Mouse (Mus musculus) spleen, postnatal 4 days (tissue): Measurements from ENCODE around the gene Hspa1l.
"Not testable (repeated sequence)": the region's sequence is repeated elsewhere in the genome, so short reads cannot be mapped to it uniquely, and the experiment has no call there.

Source experiments
- DNase-seq, 2 experiments: peaks; one replicate each; pipeline ENCODE4 v3.0.0; 2022; ENCODE audit warnings: low spot score in 2 of 2

The Hspa1l gene

DNA sequence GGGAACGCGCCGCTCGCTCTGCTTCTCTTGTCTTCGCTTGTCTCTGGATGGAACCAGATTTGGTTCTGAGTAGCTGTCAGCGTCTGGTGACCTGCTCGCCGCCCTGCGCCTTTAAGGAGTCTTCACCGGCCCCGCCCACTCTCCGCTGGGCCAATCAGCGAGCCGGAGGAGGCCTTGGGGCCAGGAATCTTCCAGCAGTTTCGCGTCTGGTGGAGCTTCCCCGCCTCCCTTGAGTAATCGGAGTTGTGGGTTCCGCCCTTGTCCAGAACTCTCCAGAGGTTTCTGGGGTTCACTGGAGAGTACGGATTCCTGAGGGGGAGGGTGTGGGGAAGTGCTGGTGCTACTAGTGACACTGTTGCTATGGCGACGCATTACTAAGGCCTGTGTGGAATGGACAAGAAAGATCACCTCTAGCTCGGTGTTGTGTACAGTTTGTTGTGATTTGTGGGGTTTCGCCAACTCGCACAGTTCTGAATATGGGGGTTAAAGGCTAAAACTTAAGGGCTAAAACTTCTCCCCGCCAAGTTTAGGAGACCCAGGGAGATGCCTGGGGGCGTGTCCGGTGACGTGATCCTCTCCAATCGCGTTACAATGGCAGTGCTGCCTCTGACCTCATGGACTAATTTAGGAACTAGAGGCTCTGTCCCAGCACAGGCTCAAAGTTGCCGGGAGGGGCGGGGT, at the start of gene Hspa1l, which contains the start of gene Hspa1a:
Hspa1l (plus strand) TSS at position 635 of the 681 bp plus-strand sequence.
Hspa1a (minus strand) TSS at position 88 of the 681 bp plus-strand sequence.
- DNase-seq: peak in 1 of 2 experiments; percentile 44

DNA sequence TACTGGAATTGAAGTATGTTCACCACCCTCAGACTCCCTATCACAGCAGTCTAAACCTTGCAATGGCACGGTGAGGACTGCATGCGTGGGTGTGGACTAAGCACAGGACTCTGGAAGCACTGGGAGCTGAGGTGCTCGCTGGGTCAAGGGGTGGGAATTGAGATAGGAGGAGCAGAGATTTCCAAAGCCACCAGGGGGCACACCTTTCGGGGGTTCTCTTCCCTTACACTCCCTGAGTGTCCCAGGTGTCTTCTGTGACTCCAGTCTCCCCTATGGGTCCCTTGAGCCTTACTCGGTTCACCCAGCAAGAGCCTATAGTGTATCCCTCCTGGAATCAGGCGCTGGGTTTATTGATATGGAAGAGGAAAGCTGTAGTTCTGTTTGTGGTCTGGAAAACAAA, 49.6 kb upstream of the Hspa1l start:
- DNase-seq: no peak

DNA sequence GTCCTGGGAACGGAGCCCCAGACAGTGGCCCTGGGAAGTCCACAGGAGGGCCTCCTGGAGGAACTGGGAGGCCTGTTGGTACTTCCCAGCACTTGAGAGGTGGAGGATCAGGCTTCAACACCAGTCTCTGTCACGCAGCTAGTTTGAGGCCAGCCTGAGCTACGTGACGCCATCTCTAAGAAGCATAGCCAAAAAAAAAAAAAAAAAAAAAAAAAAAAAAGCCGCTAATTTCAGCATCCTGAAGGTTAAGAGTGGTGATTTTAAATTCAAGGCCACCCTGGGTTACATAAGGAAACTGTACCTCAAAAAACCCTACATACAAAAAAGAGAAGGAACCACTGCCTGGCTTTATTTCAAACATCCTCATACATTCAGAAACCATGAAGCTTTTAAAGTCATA, 48.2 kb upstream of the Hspa1l start:
- no peak for DNase-seq

DNA sequence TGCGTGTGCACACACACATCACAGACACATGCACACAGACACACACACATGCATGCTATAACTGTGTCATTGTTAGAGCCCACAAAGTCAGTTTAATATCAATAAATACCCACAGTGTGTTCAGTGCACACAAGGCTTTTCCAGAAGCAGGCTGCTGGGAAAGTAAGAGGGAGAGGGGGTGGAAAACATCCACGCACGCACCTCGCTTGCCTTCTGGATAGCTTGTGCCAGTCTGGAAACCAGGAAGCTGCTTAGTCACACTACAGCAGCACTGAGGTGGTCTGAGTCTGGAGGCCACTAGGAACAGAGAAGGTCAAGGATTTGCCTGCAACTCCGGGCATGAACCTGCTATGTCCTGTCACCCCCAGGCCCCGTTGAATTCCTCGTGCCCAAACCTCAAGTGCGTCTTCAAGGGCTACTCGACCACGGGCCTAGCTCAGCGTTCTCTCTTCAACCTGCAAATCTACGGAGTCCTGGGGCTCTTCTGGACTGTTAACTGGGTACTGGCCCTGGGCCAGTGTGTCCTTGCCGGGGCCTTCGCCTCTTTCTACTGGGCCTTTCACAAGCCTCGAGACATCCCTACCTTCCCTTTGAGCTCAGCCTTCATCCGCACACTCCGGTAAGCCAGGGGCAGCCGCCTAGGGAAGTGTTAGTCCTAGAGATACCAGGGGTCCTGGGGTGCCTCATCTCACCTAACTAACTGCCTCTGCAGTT, 45.0 kb upstream of the Hspa1l start:
- DNase-seq: no peak

DNA sequence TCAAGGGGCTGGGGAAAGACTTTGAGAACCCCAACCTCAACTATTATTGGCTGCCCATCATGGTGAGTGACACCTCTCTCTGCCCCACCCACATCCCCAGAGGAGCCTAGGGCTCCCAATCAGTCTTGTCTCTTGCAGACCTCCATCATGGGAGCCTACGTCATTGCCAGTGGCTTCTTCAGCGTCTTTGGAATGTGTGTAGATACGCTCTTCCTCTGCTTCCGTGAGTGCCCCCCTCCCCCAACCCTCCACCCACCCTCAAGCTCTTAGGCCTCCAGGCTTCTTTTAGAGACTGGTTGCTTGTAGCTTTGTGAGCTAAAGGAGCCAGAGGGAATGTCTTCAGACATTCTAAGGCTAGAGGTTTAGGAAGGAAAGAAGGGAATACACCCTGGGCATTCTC, 43.7 kb upstream of the Hspa1l start:
- DNase-seq: no peak

DNA sequence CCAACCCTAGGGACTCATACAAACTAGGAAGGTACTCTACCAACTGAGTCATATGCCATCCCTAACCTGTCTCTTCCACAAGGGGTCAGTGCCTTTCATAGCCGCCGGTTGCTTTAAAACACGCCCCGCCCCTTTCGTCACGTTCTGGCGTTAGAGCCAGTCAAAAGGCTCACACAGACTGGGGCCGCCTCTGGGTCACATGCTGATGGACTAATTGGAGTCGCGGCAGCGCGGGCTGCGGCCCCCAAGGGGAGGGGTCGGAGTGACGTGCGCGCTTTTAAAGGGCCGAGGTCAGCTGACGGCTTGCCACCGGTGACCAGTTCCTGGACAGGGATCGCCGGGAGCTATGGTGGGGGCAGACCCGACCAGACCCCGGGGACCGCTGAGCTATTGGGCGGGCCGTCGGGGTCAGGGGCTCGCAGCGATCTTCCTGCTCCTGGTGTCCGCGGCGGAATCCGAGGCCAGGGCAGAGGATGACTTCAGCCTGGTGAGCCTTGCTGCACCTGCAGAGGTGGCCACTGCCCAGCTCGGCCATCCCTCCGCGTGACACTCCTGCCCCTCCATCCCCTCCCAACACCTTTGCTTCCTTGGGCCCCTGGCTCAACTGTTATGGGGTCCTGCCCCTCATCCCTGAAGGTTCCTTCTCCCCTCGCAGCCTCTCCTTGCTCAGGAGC, 41.3 kb upstream of the Hspa1l start, which contains the start of gene Neu1:
Neu1 (plus strand) TSS at position 193 of the 674 bp plus-strand sequence.
- peak; percentile 95 to 97 for DNase-seq

DNA sequence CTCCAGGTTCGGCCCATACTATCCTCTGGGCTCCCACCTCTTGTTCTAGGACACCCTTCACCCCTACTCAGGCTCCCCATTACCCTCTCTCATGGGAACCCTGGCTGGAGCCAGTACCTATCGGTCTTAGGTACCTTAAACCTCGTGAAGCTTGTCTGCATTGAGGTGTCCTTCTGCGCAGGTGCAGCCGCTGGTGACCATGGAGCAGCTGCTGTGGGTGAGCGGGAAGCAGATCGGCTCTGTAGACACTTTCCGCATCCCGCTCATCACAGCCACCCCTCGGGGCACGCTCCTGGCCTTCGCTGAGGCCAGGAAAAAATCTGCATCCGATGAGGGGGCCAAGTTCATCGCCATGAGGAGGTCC, 40.8 kb upstream of the Hspa1l start:
- no peak for DNase-seq

DNA sequence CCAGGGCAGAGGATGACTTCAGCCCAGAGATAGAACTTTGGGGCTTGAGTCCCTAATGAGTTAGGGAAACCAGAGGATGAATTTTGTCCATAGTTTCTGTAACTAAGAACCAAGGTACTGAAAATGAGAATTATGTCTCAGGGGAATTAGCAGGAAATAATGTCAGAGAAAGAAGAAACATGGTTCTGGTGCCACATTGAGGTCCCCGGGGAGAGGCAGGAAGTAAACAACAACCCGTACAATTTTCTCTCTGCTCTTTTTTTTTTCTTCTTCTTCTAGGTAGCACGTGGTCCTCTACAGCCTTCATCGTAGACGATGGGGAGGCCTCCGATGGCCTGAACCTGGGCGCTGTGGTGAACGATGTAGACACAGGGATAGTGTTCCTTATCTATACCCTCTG, 40.2 kb upstream of the Hspa1l start:
- no peak for DNase-seq

DNA sequence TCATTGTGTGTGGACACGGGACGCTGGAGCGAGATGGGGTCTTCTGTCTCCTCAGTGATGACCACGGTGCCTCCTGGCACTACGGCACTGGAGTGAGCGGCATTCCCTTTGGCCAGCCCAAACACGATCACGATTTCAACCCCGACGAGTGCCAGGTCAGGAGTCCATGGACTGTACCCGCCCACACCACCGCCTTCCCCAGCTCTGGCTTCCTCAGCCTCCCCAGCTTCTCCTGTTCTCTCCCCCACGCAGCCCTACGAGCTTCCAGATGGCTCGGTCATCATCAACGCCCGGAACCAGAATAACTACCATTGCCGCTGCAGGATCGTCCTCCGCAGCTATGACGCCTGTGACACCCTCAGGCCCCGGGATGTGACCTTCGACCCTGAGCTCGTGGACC, 38.5 kb upstream of the Hspa1l start:
- DNase-seq: no peak

DNA sequence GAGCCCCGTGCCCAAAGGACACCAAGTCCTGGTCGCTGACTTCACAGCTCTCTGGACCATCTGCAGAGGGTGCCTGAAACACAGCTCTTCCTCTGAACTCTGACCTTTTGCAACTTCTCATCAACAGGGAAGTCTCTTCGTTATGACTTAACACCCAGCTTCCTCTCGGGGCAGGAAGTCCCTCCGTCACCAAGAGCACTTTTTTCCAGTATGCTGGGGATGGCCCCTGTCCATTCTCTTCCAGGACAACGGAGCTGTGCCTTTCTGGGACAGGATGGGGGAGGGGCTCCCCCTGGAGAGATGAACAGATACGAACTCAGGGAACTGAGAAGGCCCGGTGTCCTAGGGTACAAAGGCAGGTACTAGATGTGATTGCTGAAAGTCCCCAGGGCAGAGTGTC, 37.7 kb upstream of the Hspa1l start:
- DNase-seq: no peak

DNA sequence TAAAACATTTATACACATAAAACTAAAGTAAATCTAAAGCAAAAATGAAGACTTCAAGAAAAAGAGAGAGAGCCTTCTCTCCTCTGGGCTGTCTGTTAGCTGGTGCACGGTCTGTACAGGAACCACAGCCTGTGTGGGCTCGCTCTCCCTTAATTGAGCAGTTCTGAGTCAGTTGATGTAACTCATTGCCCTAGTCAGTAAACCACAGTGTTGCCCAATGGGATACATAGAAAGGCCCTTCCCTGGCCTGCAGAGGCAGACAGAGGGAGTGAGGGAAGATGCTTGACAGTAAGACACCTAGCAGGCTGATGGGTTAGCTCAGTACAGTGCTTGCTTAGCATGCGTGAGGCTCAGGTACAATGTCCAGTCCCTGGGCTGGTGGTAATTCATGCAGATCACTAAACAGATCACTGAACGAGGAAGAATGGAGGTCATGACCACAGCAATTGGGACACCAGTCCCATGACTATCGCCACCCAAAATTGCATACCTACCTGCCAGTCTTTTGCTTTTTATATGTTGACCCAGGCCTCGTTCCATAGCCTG, 34.5 kb upstream of the Hspa1l start:
- DNase-seq: no peak

DNA sequence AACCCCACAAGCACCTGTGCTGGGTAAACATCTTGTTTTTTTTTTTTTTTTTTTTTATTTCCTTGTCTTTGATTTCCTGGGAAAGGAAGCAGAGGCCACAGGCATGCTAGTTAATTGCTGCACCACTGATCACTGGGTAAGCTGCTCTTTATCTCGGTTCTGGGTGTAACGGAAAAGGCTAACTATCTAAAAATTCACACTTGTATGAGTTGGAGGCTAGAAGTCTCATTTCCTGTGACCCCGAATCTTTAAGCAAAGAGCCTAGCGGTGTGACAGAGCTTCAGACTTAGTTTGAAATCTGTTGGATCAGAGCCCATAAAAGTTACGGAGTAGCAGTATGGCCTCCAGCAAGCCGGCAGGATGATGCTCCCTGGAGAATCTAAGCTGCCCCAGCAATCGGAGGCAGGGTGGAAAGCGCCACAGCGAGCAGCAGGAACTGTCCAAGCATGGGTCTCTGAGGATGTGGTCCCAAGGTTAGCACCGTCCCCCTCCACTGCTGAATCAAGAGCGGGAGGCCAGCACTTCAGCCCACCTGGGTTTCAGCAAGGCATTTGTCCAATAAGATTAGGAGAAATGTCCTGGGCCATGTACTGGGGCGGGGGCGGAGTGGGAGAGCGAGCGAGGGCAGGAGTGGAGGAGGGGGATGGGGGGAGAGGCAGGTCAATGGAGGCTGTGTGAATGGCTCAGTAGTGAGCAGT, 31.0 kb upstream of the Hspa1l start:
- DNase-seq: no peak

DNA sequence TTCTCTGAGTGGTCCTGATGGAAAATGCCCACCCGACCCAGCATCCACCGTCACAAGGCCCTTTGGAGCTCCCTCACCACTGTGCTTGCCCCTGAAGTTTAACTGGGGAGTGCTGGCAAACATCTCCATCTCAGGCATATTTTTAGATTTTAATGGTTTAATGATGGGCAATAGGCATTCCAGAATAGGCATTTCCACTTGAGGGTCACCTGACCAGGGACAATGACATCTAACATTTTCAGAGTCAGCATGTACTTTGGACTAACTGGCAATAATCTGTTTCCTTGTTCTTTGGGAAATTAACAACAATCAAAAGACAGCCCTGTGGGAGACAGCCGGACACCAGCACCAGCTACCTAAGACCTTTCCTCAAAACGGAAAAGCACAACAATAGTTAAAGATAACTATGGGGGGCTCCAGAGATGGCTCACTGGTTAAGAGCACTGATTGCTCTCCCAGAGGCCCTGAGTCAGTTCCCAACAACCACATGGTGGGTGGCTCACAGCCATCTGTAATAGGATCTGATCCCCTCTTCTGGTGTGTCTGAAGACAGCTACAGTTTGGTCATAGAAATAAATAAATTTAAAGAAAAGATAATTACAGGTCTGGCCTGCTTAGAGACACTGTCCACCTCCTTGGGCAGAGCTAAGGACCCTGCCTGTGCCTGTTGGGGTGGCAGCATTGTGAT, 29.2 kb upstream of the Hspa1l start:
- no peak for DNase-seq

DNA sequence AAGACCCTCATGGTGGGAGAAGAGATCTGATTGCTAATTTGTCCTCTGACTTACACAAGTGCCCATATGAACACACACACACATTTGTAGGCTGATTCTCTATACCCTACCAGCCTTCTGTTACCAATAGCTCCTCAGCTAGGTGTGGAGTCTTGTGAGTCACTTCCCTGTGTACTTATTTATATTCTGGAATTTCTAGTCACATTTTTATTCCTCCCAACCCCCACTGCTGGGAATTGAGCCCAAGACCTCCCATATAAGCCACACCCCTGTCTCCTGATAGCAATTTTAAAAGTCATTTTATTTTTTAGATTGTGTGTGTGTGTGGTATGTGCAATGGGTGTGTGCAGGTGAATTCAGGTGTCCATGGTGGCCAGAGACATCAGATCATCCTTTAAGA, 28.1 kb upstream of the Hspa1l start:
- DNase-seq: no peak

DNA sequence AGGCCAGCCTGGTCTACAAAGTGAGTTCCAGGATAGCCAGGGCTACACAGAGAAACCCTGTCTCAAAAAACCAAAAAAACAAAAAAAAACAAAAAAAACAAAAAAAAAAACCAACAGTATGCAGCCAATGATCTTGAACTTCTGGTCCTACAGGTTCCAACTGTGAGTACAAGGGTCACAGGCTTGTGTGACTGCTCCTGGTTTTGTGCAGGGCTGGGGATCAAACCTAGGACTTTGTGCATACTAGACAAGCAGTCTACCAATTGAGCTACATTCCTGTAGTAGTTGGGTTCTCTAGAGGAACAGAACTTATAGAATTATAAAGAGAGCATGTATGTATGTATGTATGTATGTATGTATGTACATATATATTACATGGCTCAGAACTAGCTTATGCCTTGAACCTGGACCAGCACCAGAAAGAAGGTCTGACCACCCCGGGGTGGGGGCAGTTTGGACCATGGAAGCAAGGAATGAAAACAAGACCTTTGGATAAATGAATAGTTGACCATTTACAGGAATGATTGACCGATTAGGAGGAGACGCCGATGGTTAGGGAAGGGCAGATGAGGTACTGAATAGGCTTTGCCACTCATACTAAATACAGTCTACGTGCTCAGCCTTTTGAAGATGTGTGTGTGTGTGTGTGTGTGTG, 25.9 kb upstream of the Hspa1l start:
- DNase-seq: no peak

DNA sequence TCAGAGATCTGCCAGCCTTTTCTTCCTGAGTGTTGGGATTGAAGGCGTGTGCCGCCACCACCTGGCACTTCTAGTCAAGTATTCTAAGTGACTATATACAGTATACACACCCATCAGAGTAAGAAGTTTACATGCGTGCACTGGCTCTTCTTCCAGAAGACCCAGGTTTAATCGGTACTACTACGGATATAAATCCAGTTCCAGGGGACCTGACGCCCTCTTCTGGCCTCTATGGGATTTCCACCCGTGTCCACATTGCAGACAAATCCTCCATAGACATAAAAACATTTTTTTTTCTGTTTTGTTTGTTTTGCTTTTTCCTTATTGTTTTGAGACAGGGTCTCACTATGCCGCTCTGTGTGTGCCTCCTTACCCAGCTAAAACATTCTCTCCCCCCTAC, 24.9 kb upstream of the Hspa1l start:
- peak in 1 of 2 experiments; percentile 25 for DNase-seq

DNA sequence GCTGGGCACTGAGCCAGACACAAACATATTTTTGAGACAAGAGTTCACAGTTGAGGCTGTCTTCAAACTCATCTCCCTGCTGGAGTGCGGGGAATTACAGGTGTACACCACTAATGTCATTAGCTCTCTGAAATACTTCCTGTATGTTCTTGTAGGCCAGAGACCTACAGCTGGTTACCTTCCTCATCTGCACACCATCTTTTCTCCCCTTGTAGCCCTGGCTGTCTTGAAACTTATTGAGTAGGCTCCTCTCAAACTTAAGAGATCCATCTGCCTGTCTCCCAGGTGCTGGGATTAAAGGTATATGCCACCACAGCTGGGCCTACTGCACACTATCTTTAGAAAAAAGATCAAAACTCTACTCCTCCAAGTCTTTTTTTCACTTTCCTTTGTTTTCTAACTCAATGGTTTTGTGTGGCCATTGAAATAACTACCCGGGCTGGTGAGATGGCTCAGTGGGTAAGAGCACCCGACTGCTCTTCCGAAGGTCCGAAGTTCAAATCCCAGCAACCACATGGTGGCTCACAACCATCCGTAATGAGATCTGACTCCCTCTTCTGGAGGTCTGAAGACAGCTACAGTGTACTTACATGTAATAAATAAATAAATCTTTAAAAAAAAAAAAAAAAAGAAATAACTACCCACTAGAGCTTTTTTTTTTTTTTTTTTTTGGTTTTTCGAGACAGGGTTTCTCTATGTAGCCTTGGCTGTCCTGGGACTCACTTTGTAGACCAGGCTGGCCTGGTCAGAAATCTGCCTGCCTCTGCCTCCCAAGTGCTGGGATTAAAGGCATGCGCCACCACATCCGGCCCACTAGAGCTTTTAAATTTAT, 23.6 kb upstream of the Hspa1l start:
- not testable (repeated sequence) for DNase-seq

DNA sequence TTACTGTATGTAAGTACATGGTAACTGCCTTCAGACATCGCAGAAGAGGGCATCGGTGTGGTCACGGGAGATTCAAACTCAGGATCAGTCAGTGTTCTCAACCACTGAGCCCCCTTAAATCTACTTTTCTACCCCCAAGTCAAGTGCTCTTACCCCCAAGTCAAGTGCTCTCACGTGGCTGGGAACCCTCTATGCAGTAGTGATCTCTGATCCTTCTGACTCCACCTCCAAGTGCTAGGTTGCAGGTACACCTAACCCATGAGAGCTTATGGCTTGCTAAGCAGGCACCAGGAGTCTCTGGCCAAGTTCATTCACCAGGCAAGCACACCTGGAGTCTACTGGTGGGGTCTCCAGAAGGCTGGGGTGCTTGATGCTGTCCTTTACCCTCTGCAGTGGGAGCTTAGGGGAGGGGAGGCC, 22.9 kb upstream of the Hspa1l start:
- DNase-seq: no peak

DNA sequence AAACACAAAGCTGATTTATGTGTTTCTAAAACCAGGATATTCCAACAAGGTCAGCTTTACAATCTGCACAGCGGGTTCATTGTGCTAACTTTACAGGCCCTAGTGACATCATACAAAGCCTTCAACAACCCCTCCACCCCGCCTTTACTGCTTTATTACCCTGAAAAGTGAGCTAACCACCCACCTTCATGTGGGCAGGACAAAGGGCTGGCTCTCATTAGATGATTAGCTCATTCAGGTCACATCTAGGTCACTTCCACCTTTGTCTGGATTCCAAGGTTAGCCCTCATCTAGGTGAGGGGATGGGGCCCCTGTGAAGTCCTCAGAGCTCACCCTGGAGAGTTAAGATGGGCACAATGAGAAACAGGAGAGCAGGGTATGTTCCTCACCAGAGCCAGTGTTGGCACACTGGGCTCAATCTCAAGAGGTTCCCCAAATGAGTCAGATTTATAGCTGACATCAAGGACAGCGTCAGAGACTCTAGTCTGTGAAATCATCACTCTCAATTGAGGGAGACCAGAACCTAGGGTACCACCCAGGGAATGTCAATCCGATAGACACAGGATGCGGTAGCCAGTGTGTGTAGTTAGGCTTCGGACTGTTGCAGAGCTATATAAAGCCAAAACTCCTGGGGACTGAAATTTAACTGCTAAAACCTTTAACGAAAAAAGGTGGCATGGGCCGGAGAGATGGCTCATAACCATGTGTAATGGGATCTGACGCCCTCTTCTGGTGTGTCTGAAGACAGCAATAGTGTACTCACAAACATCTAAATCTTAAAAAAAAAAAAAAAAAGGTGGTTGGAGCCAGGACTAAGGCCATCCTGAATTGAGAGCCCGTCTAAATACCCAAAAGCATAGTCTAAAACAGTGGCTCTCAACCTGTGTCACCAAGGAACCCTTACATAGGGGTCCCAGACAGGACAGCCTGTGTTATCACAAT, 21.7 kb upstream of the Hspa1l start:
- no peak for DNase-seq
